Mouse (Mus musculus) B cell, adult 67 days (primary cell): ENCODE results near the gene Usp51. TPM values are rescaled to one million over a fixed set of nuclear protein-coding genes. Genes with fewer than 3 reads are reported as not detected.

Experiments
- total RNA-seq, 2 experiments: library from RNA; stranded (reverse); gene quantifications; 4 replicates each; pipeline ENCODE4 v1.2.4; 2023

Gene Usp51
- total RNA-seq, result under 1 TPM in 1 of 2 experiments, not detected in 1; 0.49 TPM

DNA sequence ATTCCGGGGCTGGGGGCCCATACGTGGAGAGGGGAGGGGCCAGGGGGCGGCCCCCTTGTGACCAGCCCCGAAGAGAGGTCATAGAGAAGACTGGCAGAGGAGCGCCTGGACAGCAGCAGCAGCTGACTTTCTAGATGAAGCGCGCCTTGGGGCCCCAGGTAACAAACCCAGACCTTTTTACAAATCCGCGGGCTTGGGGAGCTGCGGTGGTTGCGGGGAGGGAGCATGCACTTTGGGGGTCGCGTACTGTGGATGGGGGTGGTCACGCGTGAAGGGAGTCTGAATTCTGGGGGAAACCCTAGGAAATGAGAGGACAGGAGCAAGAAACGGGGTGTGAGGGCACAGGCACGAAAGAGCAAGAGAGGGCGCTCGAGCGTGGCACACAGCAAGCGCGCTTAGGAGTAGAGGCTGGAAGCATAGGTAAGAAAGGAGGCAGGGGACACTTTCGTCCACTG is at the start of gene Usp51:
TSS of gene Usp51 (plus strand) at position 83 of the 455 bp plus-strand sequence.

DNA sequence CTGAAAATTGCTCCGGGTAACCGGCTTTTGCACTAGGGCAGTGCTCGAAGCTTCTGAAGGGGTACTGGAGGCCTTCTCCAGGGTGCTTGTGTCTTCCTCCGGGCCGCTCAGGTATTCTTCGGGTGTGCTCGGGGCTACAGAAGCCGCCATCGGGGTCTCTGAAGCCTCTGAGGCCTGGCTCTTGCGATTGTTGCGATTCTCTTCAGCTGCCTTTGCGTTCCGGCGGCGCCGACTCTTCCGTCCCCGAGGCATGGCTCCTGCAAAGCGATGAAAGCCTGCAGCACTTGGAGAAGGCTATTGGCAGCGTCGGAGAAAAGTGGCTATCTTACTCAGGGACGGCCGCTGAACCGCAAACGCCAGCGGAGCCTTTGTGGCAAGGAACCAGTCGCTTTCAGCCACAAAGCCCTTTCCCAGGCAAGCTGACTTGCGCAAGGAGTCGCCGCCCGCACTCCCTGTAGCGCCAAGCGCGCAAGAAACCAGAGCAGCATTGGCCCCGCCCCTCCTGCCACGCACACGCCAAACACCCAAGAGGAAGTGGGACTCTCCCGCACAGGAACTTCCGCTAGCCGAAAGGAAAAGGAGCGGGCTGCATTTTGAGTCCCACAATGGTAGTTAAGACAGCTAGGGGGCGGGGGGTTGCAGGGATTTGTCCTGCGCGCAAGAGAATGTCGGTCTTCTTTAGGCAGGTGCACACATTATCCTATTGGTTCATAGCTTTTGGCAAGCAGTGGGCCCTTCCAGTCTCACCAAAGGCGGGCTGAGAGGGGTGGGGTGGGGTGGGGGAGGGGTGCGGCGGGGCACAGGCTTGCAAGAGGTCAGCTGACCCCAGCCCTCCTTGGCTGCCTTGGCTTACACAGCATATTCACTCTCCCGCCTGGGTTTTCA is 31.1 kb downstream of the Usp51 start, which contains the start of gene Mageh1:
TSS of gene Mageh1 (minus strand) at position 489 of the 885 bp plus-strand sequence.

Other genes with a start within 250 kb of the Usp51 start
- gene Shroom2, start 237.0 kb upstream of the Usp51 start, total RNA-seq, result not detected
- gene Gpr143, start 224.5 kb upstream of the Usp51 start, total RNA-seq, result not detected
- gene Mageh1, start 31.1 kb downstream of the Usp51 start, total RNA-seq, result under 1 TPM in 1 of 2 experiments, not detected in 1; 0.38 TPM
- gene Foxr2, start 112.3 kb downstream of the Usp51 start, total RNA-seq, result not detected
- 10 to 100 TPM; 10.9 to 13.8 TPM for gene Rragb, start 133.5 kb downstream of the Usp51 start, total RNA-seq
- gene Klf8, start 231.0 kb downstream of the Usp51 start, total RNA-seq, result 1 to 10 TPM; 3.2 to 6.9 TPM